Mouse (Mus musculus): ENCODE measurements around the gene Rgr. TPM values are rescaled to one million over a fixed set of nuclear protein-coding genes. Genes with fewer than 3 reads are reported as not detected.

The Rgr gene
- not detected in 2 replicates for total RNA-seq (2017)

DNA sequence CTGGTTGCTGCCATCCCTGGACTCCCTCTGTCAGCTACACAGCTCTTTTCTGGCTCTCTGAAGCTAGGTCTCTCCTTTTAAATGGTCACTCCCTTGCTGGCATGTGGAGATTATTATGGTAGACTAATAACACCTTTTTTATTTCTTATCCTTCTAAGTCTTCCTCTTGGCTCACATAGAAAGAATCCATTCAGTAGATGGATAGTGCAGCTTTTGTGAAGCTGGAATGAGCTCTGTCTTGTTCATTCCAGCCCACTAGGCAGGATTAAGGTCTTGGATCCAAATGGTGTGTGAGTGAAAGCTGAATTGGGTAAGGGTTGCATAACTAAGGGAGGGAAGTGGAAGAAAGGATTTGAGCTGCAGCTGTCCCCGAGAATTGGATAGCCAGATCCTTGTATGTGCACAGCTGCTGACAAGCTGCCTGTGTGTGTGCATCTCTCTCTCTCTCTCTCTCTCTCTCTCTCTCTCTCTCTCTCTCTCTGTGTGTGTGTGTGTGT lies at the start of gene Rgr:
Gene Rgr (minus strand): TSS at position 51 of the 497 bp plus-strand sequence.
- no peak for ATAC-seq (replicated peaks in 1 of 2; ENCODE audit: insufficient read depth in 1 of 2, low FRiP score in 2 of 2, low TSS enrichment in 1 of 2, low read depth in 1 of 2, poor library complexity in 2 of 2, severe bottlenecking in 2 of 2)

DNA sequence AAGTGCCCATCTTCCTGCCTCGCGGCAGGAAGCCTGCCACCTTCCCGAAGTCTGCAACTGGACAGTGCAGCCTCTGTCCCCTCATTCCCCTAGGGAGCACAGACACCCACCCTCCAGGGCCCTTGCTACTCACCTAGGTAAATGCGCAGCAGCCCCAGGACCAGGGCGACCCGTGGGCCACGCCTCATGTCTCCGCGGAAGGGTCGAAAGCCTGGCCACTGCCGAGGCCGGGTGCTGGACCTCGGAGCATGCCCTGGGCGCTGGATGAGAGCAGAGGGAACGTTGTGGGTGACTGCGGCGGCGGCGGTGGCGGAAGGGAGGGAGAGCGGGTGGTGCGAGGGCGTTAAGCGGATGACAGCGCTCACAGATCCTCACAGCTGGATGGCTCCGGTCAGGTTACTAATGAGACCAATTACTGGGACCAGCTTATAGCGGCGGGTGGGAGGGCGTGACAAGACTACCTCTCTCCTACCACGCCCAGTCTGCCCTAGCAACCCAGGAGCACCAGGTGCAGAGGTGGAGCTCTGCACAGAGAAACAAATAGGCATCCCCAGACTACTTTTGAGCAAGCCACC lies 49.3 kb upstream of the Rgr start, which contains the start of gene Cdhr1:
Gene Cdhr1 (minus strand): TSS at position 392 of the 575 bp plus-strand sequence.
- peak in 1 of 2 experiments; percentile 45; a peak in 2 of 4 replicates for ATAC-seq (replicated peaks in 1 of 2; ENCODE audit: insufficient read depth in 1 of 2, low FRiP score in 2 of 2, low TSS enrichment in 1 of 2, low read depth in 1 of 2, poor library complexity in 2 of 2, severe bottlenecking in 2 of 2)

DNA sequence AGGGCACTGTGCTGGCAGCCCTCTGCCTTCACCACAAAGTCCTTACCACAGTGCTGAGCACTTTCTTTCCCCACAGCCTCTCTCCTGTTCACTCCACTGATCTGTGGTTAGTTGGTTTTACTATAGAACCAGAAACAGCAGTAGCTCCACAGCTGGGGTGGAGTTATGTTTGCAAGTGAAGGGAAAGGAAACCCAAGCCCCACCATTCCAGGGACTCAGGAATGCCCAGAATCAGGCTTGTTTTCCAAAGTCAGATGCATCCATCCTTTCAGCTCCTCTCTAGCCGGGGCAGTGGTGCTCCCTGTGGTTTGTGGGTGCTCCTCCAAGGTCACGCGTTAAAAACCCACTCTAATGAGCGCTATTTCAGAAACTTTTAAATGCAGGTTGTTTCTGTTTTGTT lies 46.8 kb upstream of the Rgr start:
- ATAC-seq (replicated peaks in 1 of 2; ENCODE audit: insufficient read depth in 1 of 2, low FRiP score in 2 of 2, low TSS enrichment in 1 of 2, low read depth in 1 of 2, poor library complexity in 2 of 2, severe bottlenecking in 2 of 2): no peak

DNA sequence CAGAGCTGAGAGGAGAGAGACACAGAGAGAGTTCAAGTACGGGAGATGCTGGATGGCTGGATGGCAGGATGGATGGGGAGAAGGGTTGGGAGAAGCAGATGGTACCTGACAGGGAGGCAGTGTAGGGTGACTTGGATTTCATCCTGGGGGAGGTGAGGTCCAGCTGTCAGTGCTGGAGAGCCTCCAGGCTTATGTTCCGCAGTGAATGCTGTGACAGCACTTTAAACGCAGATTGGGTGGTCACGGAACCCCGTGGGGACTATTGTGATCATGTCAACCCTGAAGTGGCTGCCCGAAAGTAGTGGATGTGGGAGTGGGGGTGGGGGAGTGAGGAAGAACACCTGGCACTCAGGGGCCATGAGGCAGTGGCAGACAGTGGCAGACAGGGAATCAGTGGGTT lies 45.7 kb upstream of the Rgr start:
- no peak for ATAC-seq (replicated peaks in 1 of 2; ENCODE audit: insufficient read depth in 1 of 2, low FRiP score in 2 of 2, low TSS enrichment in 1 of 2, low read depth in 1 of 2, poor library complexity in 2 of 2, severe bottlenecking in 2 of 2)

DNA sequence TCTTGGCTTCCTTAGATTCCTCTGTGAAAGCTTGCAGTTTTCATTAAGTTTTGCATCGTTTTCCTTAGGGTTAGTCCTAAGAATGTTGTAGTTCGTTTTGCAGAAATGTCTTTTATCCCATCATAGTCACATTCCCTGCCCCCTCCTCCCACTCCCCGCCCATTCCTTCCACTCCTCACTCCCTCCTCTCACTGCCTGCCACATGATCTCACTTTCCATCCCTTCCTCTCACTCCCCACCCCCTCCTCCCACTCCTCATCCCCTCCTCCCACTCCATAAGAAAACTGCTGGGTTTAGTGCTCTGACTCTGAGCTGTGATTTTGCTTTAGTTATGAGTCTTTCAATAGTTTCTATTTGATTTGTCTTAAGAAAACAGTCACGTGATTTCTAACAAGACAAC lies 35.0 kb upstream of the Rgr start:
- ATAC-seq (replicated peaks in 1 of 2; ENCODE audit: insufficient read depth in 1 of 2, low FRiP score in 2 of 2, low TSS enrichment in 1 of 2, low read depth in 1 of 2, poor library complexity in 2 of 2, severe bottlenecking in 2 of 2): no peak

DNA sequence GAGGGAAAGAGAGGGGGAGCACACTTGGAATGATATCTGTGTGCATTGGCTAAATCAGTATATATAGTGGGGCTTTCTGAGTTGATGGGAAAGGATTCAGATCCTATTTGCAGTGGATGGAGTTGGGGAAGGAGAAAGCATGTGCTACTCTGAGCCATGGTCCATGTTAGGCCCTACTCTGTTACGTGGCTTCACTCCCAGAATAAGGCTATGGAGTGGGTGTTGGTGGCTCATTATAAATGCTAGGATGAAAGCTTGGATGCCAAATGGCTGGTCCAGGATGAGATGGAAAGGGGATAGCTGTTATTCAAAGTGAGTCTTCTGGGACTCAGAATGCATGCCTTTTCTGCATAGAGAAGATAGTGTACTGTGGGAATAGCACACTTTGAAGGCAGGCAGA lies 32.0 kb upstream of the Rgr start:
- no peak for ATAC-seq (replicated peaks in 1 of 2; ENCODE audit: insufficient read depth in 1 of 2, low FRiP score in 2 of 2, low TSS enrichment in 1 of 2, low read depth in 1 of 2, poor library complexity in 2 of 2, severe bottlenecking in 2 of 2)

DNA sequence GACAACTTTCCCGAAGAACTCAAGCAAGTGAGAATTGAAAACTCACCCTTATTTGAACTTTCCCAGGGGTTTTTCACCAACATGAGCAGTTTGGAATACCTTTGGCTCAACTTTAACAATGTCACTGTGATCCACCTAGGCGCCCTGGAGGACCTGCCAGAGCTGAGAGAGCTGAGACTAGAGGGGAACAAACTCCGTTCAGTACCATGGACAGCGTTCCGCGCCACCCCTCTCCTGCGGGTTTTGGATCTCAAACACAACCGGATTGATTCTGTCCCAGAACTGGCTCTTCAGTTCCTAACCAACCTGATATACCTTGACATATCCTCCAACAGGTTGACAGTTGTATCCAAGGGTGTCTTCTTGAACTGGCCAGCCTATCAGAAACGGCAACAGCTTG lies 19.8 kb upstream of the Rgr start:
- peak; percentile 46 to 71 for ATAC-seq (replicated peaks in 1 of 2; ENCODE audit: insufficient read depth in 1 of 2, low FRiP score in 2 of 2, low TSS enrichment in 1 of 2, low read depth in 1 of 2, poor library complexity in 2 of 2, severe bottlenecking in 2 of 2)

DNA sequence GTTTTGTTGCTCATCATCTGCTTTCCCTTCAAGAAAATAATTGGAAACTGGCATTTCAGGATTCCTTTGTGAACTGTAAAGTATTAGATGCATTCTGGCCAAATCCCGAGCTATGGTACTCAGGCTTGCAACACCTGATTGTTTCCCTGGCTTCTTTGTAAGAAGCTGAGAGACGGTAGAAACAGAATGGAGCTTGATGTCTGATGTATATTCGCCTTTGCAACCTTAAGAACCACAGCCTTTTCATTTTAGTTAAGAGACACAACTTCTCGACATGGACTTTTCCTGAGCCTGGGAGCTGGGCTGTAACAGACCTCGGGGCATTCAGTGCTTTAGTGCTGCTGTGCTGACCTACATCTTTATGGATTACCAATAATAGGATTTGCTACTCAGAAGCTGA lies 18.9 kb upstream of the Rgr start, which contains the start of gene Lrit2:
Gene Lrit2 (plus strand): TSS at position 301 of the 400 bp plus-strand sequence.
- no peak for ATAC-seq (replicated peaks in 1 of 2; ENCODE audit: insufficient read depth in 1 of 2, low FRiP score in 2 of 2, low TSS enrichment in 1 of 2, low read depth in 1 of 2, poor library complexity in 2 of 2, severe bottlenecking in 2 of 2)

DNA sequence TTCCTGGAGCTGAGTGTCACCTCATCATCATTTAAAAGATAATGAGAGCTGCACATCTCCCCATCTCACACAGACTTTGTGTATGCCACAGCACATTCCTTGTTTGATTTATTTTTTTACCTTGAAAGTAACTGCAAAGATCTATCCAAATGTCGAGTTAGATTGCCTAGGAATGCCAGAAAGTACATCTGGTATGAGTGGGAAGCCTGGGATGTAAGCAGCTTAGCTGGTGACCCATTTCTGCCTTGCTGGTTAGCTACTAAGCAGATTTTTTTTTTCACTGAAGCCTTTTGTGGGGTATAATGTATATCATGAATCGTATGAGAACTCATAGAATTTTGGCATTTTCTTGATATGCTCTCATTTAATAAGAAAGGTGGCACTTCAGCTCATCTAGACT lies 17.9 kb upstream of the Rgr start:
- ATAC-seq (replicated peaks in 1 of 2; ENCODE audit: insufficient read depth in 1 of 2, low FRiP score in 2 of 2, low TSS enrichment in 1 of 2, low read depth in 1 of 2, poor library complexity in 2 of 2, severe bottlenecking in 2 of 2): no peak

DNA sequence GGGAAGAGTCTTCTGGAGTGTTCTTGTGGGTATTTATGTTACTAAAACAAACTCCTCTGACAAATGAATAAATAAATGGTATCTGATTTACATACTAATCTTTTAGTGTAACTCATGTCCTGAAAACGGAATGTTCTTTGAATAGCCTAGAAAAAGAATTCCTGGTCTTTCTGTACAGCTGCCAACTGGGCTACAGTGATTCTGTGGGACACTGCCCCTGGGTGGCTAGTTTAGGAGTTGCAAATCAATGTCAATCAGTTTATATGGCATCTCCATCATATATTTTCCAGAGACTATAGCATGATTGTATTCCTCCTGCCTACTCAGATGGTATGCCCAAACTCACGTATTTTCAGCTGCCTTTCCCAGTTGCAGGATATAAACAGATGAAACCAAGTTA lies 16.1 kb upstream of the Rgr start:
- no peak for ATAC-seq (replicated peaks in 1 of 2; ENCODE audit: insufficient read depth in 1 of 2, low FRiP score in 2 of 2, low TSS enrichment in 1 of 2, low read depth in 1 of 2, poor library complexity in 2 of 2, severe bottlenecking in 2 of 2)

DNA sequence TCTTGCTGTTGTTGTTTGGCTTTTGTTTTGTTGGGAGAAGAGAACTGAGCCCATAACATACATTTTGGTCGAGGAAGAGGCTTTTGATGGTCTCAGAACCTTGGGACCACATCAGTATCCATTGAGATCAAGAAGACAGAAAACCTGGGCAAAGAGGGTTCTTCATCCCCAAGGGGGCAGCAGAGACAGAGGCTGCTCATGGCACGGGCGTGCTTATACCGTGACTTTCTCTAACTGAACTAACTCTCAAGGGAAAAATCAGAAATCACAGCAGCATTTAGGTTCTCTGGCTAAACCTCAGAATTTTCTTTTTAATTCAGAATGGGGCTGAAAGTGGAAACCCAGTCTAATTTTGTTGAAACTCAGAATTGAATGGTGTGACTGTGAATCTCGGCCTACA lies 14.3 kb downstream of the Rgr start:
- ATAC-seq (replicated peaks in 1 of 2; ENCODE audit: insufficient read depth in 1 of 2, low FRiP score in 2 of 2, low TSS enrichment in 1 of 2, low read depth in 1 of 2, poor library complexity in 2 of 2, severe bottlenecking in 2 of 2): no peak

DNA sequence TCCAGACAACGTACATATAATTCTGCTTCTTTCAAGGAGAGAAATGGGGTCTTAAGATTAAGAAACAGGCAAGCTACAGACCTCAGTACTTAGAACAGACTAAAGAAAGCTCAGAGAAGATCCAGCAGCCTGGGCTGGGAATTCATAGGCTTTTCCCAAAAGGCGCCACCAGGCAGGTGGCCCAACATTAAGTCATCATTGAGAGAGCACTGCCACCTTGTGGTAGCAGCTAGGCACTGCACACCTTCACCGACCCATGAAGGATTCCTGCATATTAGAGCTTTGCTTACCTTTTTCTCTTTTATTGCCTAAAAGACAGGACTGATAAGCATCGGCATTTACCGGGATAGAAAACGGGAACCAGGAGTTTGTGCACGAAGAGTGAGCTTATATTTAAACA lies 15.5 kb downstream of the Rgr start:
- ATAC-seq (replicated peaks in 1 of 2; ENCODE audit: insufficient read depth in 1 of 2, low FRiP score in 2 of 2, low TSS enrichment in 1 of 2, low read depth in 1 of 2, poor library complexity in 2 of 2, severe bottlenecking in 2 of 2): peak; percentile 84

DNA sequence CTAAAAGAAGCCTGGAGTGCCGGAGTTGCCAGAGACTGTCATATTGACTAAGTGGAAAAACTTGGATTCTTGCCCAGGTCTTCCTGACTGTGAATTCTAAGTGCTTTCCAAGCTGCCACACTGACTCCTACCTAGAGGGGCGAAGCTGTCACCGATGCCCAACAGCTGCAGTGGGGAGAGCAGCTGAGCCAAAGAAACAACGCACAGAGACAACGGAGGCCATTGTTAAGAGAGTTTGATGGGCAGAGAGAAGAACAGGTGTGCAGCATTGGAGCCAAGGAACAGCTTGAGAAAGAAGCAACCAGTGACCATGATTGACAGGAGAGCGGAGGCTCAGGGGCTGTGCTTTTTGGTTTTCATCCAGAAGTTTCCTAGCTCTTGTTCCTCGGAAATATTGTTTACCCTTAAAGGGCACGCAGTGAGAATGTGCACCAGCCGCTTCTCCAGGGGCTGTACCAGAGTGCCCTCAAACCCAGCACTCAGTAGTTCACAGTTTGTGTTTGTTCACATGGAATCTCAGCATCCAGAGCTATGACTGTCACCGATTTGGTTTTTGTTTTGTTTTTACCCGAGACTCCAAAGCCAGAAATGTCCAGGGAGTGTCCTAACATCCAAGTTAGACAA lies 16.2 kb downstream of the Rgr start:
- ATAC-seq (replicated peaks in 1 of 2; ENCODE audit: insufficient read depth in 1 of 2, low FRiP score in 2 of 2, low TSS enrichment in 1 of 2, low read depth in 1 of 2, poor library complexity in 2 of 2, severe bottlenecking in 2 of 2): no peak

DNA sequence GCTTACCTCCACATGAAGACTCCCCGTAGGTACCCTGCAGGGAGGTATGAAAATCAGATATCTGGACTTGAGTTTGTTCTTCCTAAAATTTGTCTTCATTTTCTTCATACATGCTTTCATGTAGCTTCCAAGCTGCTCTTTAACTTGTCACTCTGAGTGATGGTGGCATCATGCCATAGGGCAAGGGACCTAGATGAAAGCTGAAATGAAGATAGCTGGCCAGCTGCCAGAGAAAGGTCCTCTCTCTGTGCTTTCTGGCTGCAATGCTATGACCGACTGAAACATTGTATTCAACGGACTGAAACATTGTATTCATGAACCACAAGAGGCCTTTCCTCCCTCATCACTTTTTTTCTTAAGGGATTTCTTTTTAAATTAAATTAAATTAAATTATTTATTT lies 20.2 kb downstream of the Rgr start:
- no peak for ATAC-seq (replicated peaks in 1 of 2; ENCODE audit: insufficient read depth in 1 of 2, low FRiP score in 2 of 2, low TSS enrichment in 1 of 2, low read depth in 1 of 2, poor library complexity in 2 of 2, severe bottlenecking in 2 of 2)

DNA sequence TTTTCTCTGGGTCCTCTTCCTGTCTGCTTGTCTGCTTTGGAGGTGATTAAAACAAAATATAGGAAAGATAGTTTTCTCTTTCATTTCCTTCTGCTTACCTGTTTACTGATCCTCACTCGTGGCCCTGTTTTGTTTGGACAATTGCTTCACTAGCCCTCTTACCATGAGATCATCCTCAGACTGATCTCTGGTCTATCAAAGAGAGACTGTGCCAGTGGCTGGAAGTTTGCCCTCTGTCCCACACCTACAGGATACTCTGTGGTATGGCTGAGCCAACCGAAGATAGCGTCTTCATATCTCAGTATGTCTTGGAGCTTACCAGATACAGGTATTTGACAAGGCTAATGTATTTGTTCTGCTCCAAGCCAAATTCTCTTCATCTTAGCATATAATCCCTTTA lies 20.8 kb downstream of the Rgr start:
- no peak for ATAC-seq (replicated peaks in 1 of 2; ENCODE audit: insufficient read depth in 1 of 2, low FRiP score in 2 of 2, low TSS enrichment in 1 of 2, low read depth in 1 of 2, poor library complexity in 2 of 2, severe bottlenecking in 2 of 2)

DNA sequence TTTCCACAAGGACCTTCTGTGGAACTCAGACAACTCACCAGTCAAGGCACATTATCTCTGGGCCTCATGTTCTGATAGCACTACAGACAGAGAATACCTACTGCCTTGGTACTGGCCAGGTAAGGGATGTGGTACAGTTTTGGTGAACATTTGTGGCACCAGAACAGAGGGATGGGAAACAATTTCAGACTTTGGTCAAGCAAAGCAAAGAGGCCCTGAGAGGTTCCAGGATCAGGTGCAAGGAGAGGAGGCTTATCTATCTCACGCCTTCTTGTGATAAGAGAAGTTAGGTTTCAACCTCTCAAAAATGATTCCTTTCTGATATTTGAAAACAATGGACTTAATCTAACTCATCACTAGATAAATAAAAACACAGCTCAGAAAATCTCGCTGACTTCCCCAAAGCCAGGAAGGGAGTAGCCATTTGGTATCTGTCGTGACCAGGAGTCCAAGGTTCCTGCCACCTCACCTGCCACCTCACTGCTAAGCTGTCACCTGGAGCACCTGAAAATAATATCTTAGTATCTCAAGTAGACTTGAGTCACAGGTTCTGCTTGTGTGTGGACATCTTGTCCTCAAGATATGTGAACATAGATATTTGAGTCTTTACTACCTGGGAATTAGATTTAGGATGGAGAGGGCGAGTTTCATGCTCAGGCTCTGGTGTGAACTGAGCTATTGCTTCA lies 21.4 kb downstream of the Rgr start:
- no peak for ATAC-seq (replicated peaks in 1 of 2; ENCODE audit: insufficient read depth in 1 of 2, low FRiP score in 2 of 2, low TSS enrichment in 1 of 2, low read depth in 1 of 2, poor library complexity in 2 of 2, severe bottlenecking in 2 of 2)

DNA sequence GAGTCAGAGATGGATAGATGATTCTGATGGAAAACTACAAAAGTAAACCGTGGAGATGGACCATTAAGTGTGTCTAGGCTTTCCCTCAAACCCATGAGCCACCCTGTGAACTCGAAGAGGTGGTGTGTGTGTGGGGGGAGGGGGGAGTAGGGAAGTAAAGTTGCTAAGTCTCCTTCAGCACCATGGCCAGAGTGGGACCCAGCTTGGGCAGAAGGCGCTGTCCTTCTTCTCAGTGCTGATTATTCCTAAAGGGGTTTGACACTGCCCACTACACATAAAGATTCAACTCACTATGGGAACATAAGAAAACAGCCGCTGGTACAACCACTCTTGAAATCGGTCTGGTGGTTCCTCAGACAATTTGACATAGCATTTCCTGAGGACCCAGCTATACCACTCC lies 32.9 kb downstream of the Rgr start:
- peak; percentile 22 to 60; a peak in 2 of 4 replicates for ATAC-seq (replicated peaks in 1 of 2; ENCODE audit: insufficient read depth in 1 of 2, low FRiP score in 2 of 2, low TSS enrichment in 1 of 2, low read depth in 1 of 2, poor library complexity in 2 of 2, severe bottlenecking in 2 of 2)

DNA sequence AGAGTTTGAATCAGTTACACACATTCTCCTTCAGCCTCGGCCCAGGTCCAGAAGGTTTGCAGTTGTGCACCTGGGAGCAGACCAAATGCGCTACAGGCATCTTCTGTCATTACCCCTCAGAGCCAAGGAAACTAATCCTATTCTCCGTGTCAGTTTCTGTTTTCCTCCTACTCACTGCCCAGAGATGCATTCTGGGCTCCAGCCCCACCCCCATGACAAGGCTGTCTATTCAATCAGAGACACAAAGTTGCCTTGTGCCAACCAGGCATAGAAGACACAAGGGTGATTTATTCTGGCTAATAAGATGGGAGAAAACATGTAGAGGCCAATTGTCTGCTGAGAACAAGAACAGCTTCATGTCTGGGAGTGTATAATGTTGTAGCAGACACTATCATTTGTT lies 35.1 kb downstream of the Rgr start:
- ATAC-seq (replicated peaks in 1 of 2; ENCODE audit: insufficient read depth in 1 of 2, low FRiP score in 2 of 2, low TSS enrichment in 1 of 2, low read depth in 1 of 2, poor library complexity in 2 of 2, severe bottlenecking in 2 of 2): no peak

Measured in hematopoietic stem cell, adult 5-6 weeks (primary cell).